ENCODE assay signal across 12 mouse cellular contexts in the genomic region with DNA sequence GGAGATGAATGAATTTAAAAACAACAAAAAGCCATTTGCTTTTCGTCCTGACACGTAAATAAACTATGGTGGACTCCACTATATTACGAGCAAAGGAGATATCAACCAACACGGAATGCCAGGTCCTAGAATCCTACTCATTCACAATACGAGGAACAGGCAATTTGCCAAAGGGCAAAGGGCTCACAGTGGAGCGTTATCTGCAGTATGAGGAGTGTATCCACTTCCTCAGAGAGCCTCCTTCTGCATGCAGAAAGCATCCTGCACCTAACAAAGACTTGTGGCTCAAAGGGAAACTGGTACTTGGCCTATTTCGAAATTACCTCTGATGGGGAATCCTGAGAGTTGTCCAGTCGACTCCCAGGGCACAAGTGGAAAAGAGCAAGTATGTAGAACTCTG.
DNase-seq lines count a peak whose midpoint lies in the region; ATAC-seq lines count a peak whose summit lies in the region.
"Had no signal": no experiment of that assay in that cellular context is flagged by ENCODE, and none has a peak within 500 bp of the region (broad histone marks: within the 10 kb centered on the region; RNA-seq: fewer than 3 reads in every experiment).

No protein-coding gene starts in this region.

- peak; percentile 23 for DNase-seq in kidney, adult 11 months
- DNase-seq in adrenal gland, postnatal 36 days: peak; percentile 17 to 38
- peak; percentile 26 to 34 for DNase-seq in kidney, adult 8-10 months
- DNase-seq in lung, postnatal 4 days: peak; percentile 53 to 59
- DNase-seq in frontal cortex, postnatal 10 days (ENCODE audit: low spot score in 2 of 2): no peak
- DNase-seq in testis, postnatal 10 days (ENCODE audit: low spot score): no peak
- DNase-seq in ovary, postnatal 36 days (ENCODE audit: low spot score): no peak
- DNase-seq: gastrocnemius, postnatal 14 days; left cerebral cortex, postnatal 4 days; thymus, postnatal 25 days had no signal

- WGBS in kidney, embryonic 14.5 days: 56% methylated on average over 8 of the region's 8 CpGs

- H3K4me3 ChIP-seq in kidney, embryonic 14.5 days (ENCODE audit: low read length): no peak overlapping the region
- H3K4me3 ChIP-seq: hindbrain, embryonic 13.5 days had no signal

- no peaks in the 10 kb centered on the region for H3K27me3 ChIP-seq in kidney, embryonic 14.5 days (ENCODE audit: control insufficient read depth, insufficient read depth, low read length)

- no peak overlapping the region for H3K27ac ChIP-seq in kidney, embryonic 14.5 days (ENCODE audit: low read depth, low read length)
- H3K27ac ChIP-seq: hindbrain, embryonic 13.5 days had no signal

- H3K9ac ChIP-seq in kidney, embryonic 14.5 days (ENCODE audit: low read depth, low read length): no peak overlapping the region
- H3K9ac ChIP-seq: hindbrain, embryonic 13.5 days had no signal

- peaks cover 13% of the 10 kb centered on the region; the same call in 1 of the 2 replicates for H3K4me1 ChIP-seq in kidney, embryonic 14.5 days (ENCODE audit: control insufficient read depth, insufficient read depth, low read length)

- no peak overlapping the region for H3K4me2 ChIP-seq in kidney, embryonic 14.5 days (replicated peaks; ENCODE audit: low read depth, low read length)
- H3K4me2 ChIP-seq: hindbrain, embryonic 13.5 days had no signal

- no peaks in the 10 kb centered on the region for H3K36me3 ChIP-seq in kidney, embryonic 14.5 days (ENCODE audit: control insufficient read depth, insufficient read depth, low read length)
- H3K36me3 ChIP-seq: hindbrain, embryonic 13.5 days had no signal

- no peaks in the 10 kb centered on the region for H3K9me3 ChIP-seq in kidney, embryonic 14.5 days (ENCODE audit: control insufficient read depth, low read length)
- H3K9me3 ChIP-seq: hindbrain, embryonic 13.5 days had no signal

- no peak for ATAC-seq in kidney, embryonic 14.5 days (ENCODE audit: low FRiP score, low TSS enrichment)

Comparison
In these comparisons a context has a peak if more than half of its experiments do, and no peak if none do; other contexts are left out.
1. DNase-seq: peak in kidney, adult 11 months (single experiment), adrenal gland, postnatal 36 days (2 of 2), kidney, adult 8-10 months (2 of 2) and lung, postnatal 4 days (2 of 2); none in frontal cortex, postnatal 10 days (0 of 2), testis, postnatal 10 days (single experiment) and ovary, postnatal 36 days (single experiment).